Mouse (Mus musculus): Measurements from ENCODE around the gene Fbxl15. TPM values are rescaled to one million over a fixed set of nuclear protein-coding genes. Genes with fewer than 3 reads are reported as not detected.

Fbxl15 gene
- polyA plus RNA-seq, 1 experiment from 2014 or later, result 14.2 TPM

GRCm38 (mm10) chr19:46332721-46333339 lies 4.8 kb downstream of the Fbxl15 start:
- ATAC-seq (ENCODE audit: low FRiP score, low TSS enrichment), result no peak
- Histone ChIP-seq H3K9me3 (ENCODE audit: control insufficient read depth, low read length) (no peaks in the 10 kb centered on the region), H3K27ac (ENCODE audit: low read depth, low read length) (no peak overlapping the region), H3K9ac (ENCODE audit: low read depth, low read length) (no peak overlapping the region), H3K4me3 (ENCODE audit: low read length) (no peak overlapping the region), H3K4me2 (replicated peaks; ENCODE audit: low read depth, low read length) (no peak overlapping the region), H3K27me3 (ENCODE audit: control insufficient read depth, insufficient read depth, low read length) (no peaks in the 10 kb centered on the region), H3K36me3 (ENCODE audit: control insufficient read depth, insufficient read depth, low read length) (peaks cover 21% of the 10 kb centered on the region), H3K4me1 (ENCODE audit: control insufficient read depth, insufficient read depth, low read length) (peaks cover 12% of the 10 kb centered on the region; the same call in 1 of the 2 replicates)
- WGBS, result 73% methylated on average over 7 of the region's 7 CpGs

- no peak overlapping the region for H3K27ac ChIP-seq (ENCODE audit: low read depth, low read length)
- no peak overlapping the region for H3K4me2 ChIP-seq (replicated peaks; ENCODE audit: low read depth, low read length)
- no peak overlapping the region for H3K4me3 ChIP-seq (ENCODE audit: low read length)
- H3K9ac ChIP-seq (ENCODE audit: low read depth, low read length), result no peak overlapping the region
- H3K36me3 ChIP-seq (ENCODE audit: control insufficient read depth, insufficient read depth, low read length), result peaks cover 21% of the 10 kb centered on the region
- WGBS, result 96% methylated on average over 3 of the region's 3 CpGs
- no peaks in the 10 kb centered on the region for H3K27me3 ChIP-seq (ENCODE audit: control insufficient read depth, insufficient read depth, low read length)
- no peak for ATAC-seq (ENCODE audit: low FRiP score, low TSS enrichment)
- no peaks in the 10 kb centered on the region for H3K9me3 ChIP-seq (ENCODE audit: control insufficient read depth, low read length)
- H3K4me1 ChIP-seq (ENCODE audit: control insufficient read depth, insufficient read depth, low read length), result peaks cover 11% of the 10 kb centered on the region; the same call in 1 of the 2 replicates
These were observed 5.9 kb downstream of the Fbxl15 start for GRCm38 (mm10) chr19:46333906-46334305.

- no peak overlapping the region for H3K27ac ChIP-seq (ENCODE audit: low read depth, low read length)
- peak overlapping the region; percentile 70 for H3K4me3 ChIP-seq (ENCODE audit: low read length)
- H3K4me2 ChIP-seq (replicated peaks; ENCODE audit: low read depth, low read length), result peak overlapping the region; percentile 44
- no peaks in the 10 kb centered on the region for H3K27me3 ChIP-seq (ENCODE audit: control insufficient read depth, insufficient read depth, low read length)
- peak overlapping the region; percentile 76 for H3K9ac ChIP-seq (ENCODE audit: low read depth, low read length)
- 33% methylated on average over 15 of the region's 15 CpGs for whole genome bisulfite sequencing
- no peaks in the 10 kb centered on the region for H3K36me3 ChIP-seq (ENCODE audit: control insufficient read depth, insufficient read depth, low read length)
- H3K4me1 ChIP-seq (ENCODE audit: control insufficient read depth, insufficient read depth, low read length), result peaks cover 15% of the 10 kb centered on the region; the same call in 1 of the 2 replicates
- ATAC-seq (ENCODE audit: low FRiP score, low TSS enrichment), result peak; percentile 12
- H3K9me3 ChIP-seq (ENCODE audit: control insufficient read depth, low read length), result no peaks in the 10 kb centered on the region
These were observed 9.8 kb downstream of the Fbxl15 start for GRCm38 (mm10) chr19:46337719-46338330.

GRCm38 (mm10) chr19:46338331-46338936 lies 10.4 kb downstream of the Fbxl15 start, which contains the start of gene Cuedc2:
Gene Cuedc2, minus strand, starts transcription at chr19:46338702.
- Histone ChIP-seq H3K36me3 (ENCODE audit: control insufficient read depth, insufficient read depth, low read length) (no peaks in the 10 kb centered on the region), H3K4me2 (replicated peaks; ENCODE audit: low read depth, low read length) (peak within 1 kb of the TSS; percentile 44), H3K4me1 (ENCODE audit: control insufficient read depth, insufficient read depth, low read length) (peaks cover 15% of the 10 kb centered on the region; the same call in 1 of the 2 replicates), H3K27ac (ENCODE audit: low read depth, low read length) (no peak within 1 kb of the TSS), H3K4me3 (ENCODE audit: low read length) (peak within 1 kb of the TSS; percentile 70), H3K27me3 (ENCODE audit: control insufficient read depth, insufficient read depth, low read length) (no peaks in the 10 kb centered on the region), H3K9ac (ENCODE audit: low read depth, low read length) (peak within 1 kb of the TSS; percentile 76), H3K9me3 (ENCODE audit: control insufficient read depth, low read length) (no peaks in the 10 kb centered on the region)
- ATAC-seq (ENCODE audit: low FRiP score, low TSS enrichment), result peak; percentile 89
- 0% methylated on average over 31 of the region's 31 CpGs for WGBS

GRCm38 (mm10) chr19:46338942-46339286 lies 10.9 kb downstream of the Fbxl15 start:
- no peak overlapping the region for H3K27ac ChIP-seq (ENCODE audit: low read depth, low read length)
- 51% methylated on average over 6 of the region's 6 CpGs for WGBS

GRCm38 (mm10) chr19:46339287-46339971 lies 11.4 kb downstream of the Fbxl15 start:
- Histone ChIP-seq H3K27ac (ENCODE audit: low read depth, low read length) (no peak overlapping the region), H3K4me2 (replicated peaks; ENCODE audit: low read depth, low read length) (no peak overlapping the region)
- no peak for ATAC-seq (ENCODE audit: low FRiP score, low TSS enrichment)

More at GRCm38 (mm10) chr19:46338942-46339286, 10.9 kb downstream of the Fbxl15 start:
- no peaks in the 10 kb centered on the region for H3K27me3 ChIP-seq (ENCODE audit: control insufficient read depth, insufficient read depth, low read length)
- no peaks in the 10 kb centered on the region for H3K36me3 ChIP-seq (ENCODE audit: control insufficient read depth, insufficient read depth, low read length)
- peak overlapping the region; percentile 37 for H3K4me2 ChIP-seq (replicated peaks; ENCODE audit: low read depth, low read length)
- ATAC-seq (ENCODE audit: low FRiP score, low TSS enrichment), result 0 out of 2 replicates have a peak, but pooled peaks have one; percentile 17
- H3K9me3 ChIP-seq (ENCODE audit: control insufficient read depth, low read length), result no peaks in the 10 kb centered on the region
- H3K4me3 ChIP-seq (ENCODE audit: low read length), result peak overlapping the region; percentile 70
- H3K4me1 ChIP-seq (ENCODE audit: control insufficient read depth, insufficient read depth, low read length), result peaks cover 15% of the 10 kb centered on the region; the same call in 1 of the 2 replicates
- H3K9ac ChIP-seq (ENCODE audit: low read depth, low read length), result no peak overlapping the region; the same call in 1 of the 2 replicates

GRCm38 (mm10) chr19:46344710-46345419 lies 16.9 kb downstream of the Fbxl15 start:
- Histone ChIP-seq H3K9ac (ENCODE audit: low read depth, low read length) (no peak overlapping the region), H3K9me3 (ENCODE audit: control insufficient read depth, low read length) (no peaks in the 10 kb centered on the region), H3K4me3 (ENCODE audit: low read length) (no peak overlapping the region), H3K36me3 (ENCODE audit: control insufficient read depth, insufficient read depth, low read length) (no peaks in the 10 kb centered on the region), H3K27me3 (ENCODE audit: control insufficient read depth, insufficient read depth, low read length) (no peaks in the 10 kb centered on the region), H3K27ac (ENCODE audit: low read depth, low read length) (no peak overlapping the region), H3K4me1 (ENCODE audit: control insufficient read depth, insufficient read depth, low read length) (peaks cover 14% of the 10 kb centered on the region), H3K4me2 (replicated peaks; ENCODE audit: low read depth, low read length) (no peak overlapping the region)
- 17% methylated on average over 7 of the region's 7 CpGs for WGBS
- no peak for ATAC-seq (ENCODE audit: low FRiP score, low TSS enrichment)

More at GRCm38 (mm10) chr19:46339287-46339971, 11.4 kb downstream of the Fbxl15 start:
- H3K9me3 ChIP-seq (ENCODE audit: control insufficient read depth, low read length), result no peaks in the 10 kb centered on the region
- H3K4me1 ChIP-seq (ENCODE audit: control insufficient read depth, insufficient read depth, low read length), result peaks cover 15% of the 10 kb centered on the region; the same call in 1 of the 2 replicates
- WGBS, result 69% methylated on average over 7 of the region's 7 CpGs
- H3K4me3 ChIP-seq (ENCODE audit: low read length), result no peak overlapping the region
- H3K36me3 ChIP-seq (ENCODE audit: control insufficient read depth, insufficient read depth, low read length), result no peaks in the 10 kb centered on the region
- no peak overlapping the region for H3K9ac ChIP-seq (ENCODE audit: low read depth, low read length)
- no peaks in the 10 kb centered on the region for H3K27me3 ChIP-seq (ENCODE audit: control insufficient read depth, insufficient read depth, low read length)

- peaks cover 9% of the 10 kb centered on the region; the same call in 1 of the 2 replicates for H3K4me1 ChIP-seq (ENCODE audit: control insufficient read depth, insufficient read depth, low read length)
- no peak overlapping the region for H3K4me2 ChIP-seq (replicated peaks; ENCODE audit: low read depth, low read length)
- H3K4me3 ChIP-seq (ENCODE audit: low read length), result no peak overlapping the region
- no peak overlapping the region for H3K27ac ChIP-seq (ENCODE audit: low read depth, low read length)
- no peak overlapping the region for H3K9ac ChIP-seq (ENCODE audit: low read depth, low read length)
- no peaks in the 10 kb centered on the region for H3K36me3 ChIP-seq (ENCODE audit: control insufficient read depth, insufficient read depth, low read length)
- no peaks in the 10 kb centered on the region for H3K9me3 ChIP-seq (ENCODE audit: control insufficient read depth, low read length)
- 100% methylated on average over 1 of the region's 1 CpGs for WGBS
- no peak for ATAC-seq (ENCODE audit: low FRiP score, low TSS enrichment)
- no peaks in the 10 kb centered on the region for H3K27me3 ChIP-seq (ENCODE audit: control insufficient read depth, insufficient read depth, low read length)
These were observed 19.2 kb downstream of the Fbxl15 start for GRCm38 (mm10) chr19:46347146-46347545.

Data from kidney, embryonic 14.5 days (tissue).